Mouse (Mus musculus) left cerebral cortex, adult 8-10 months (tissue): ENCODE results near the gene Acad10. TPM values are rescaled to one million over a fixed set of nuclear protein-coding genes. Genes with fewer than 3 reads are reported as not detected.
A peak's percentile ranks its signal among the peaks of the same experiment; 100 is the strongest.

Experiments used
- DNase-seq, 2 experiments: peaks; one replicate each; pipeline ENCODE4 v3.0.0; 2022; ENCODE audit warnings: low spot score in 2 of 2
- total RNA-seq, 4 experiments: library from RNA; stranded (reverse); gene quantifications; 2 replicates each; pipeline ENCODE4 v1.2.4; 2022

The Acad10 gene
- total RNA-seq, 4 experiments from 2014 or later = 3.9 to 5.6 (median 4.6) TPM

DNA sequence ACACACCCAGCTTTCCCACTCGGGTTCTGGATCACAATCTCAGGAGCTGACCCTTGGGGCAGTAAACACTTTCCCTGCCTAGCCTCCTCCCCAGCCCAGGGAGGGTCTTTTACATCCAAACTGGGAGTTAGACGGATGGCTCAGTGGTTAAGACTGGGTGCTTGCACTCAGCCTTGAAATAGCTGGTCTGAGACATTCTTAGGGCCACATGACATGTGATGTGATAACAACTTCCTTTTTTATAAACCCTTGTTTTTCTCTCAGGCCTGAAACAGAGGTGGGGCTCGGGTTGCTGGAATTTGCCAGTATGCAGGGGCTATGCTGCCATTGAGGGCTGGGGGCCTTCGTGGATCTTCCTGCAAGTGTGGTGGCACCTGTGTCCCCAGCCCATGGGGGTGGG is 63.0 kb downstream of the Acad10 start:
- DNase-seq = no peak

DNA sequence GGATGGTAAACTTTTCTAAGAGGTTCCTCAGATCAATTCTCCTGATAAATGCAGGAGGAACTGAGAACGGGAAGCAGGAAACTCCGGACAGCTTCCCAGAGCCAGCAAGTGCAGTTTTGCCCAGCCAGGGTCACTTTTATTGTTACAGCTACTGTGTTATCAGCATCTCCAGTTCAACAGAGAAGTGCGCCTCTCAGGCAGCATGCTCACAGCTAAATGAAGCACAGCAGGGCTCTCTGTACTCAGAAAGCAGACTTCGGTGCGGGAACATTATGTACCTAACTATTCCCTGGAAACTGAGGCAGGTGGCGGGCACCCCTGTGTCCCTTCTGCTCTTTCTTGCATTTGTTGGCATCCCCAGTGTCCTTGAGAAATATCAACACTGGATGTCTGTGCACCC is 64.1 kb downstream of the Acad10 start:
- DNase-seq = no peak

DNA sequence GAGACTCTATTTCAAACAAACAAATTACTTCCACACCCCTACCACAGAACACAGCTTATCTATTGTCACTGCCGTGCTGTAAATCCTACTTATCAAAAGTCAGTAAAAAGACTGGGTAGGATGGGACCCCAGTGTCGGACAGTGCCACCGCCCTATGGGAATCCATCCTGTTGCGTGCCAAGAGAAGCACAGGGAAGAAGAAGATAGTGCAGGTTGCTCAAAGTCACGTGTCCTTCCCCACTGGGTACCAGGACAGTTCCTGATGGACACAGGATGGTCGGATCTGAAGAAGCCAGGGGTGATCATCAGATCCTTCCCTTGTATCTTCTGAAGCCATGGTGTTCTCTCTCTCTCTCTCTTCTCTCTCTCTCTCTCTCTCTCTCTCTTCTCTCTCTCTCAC is 64.6 kb downstream of the Acad10 start:
- no peak for DNase-seq

GRCm38 (mm10) chr5:121594714-121595313 is 65.5 kb downstream of the Acad10 start:
- DNase-seq = no peak

GRCm38 (mm10) chr5:121593451-121594401 is 66.6 kb downstream of the Acad10 start, which contains the start of gene Aldh2:
Aldh2 (minus strand) TSS chr5:121593824.
- DNase-seq = peak; percentile 60 to 75

DNA sequence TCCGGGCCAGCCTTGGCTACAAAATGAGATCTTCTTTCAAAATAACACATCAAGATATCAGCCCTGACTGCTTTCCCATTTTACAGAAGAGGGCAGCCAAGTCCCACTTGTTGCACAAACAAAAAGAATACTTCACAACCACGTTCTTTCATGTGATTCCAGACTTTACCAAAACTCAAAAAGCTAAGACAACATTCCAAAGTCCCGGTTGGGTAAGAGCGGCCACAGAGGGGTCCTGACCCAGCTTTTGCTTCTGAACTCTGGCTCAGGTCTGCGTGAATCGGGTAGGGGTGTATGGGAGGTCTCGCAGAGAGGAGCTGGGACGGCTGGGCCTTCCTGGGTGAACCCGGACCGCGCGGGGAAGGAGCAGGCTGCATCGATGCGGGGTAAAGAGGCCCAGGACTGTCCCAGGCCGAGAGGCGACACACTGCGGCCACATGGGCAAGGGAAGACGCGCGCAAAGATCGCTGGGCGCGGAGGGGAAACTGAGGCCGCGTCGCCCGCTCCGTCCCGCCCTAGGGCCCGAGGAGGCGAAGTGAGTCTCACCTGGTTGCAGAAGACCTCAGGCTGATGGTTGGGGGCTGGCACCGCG is 67.4 kb downstream of the Acad10 start:
- DNase-seq = no peak

GRCm38 (mm10) chr5:121592064-121592815 is 68.1 kb downstream of the Acad10 start:
- no peak for DNase-seq

- no peak for DNase-seq
Measured at GRCm38 (mm10) chr5:121591417-121592063, 68.8 kb downstream of the Acad10 start.

- DNase-seq = no peak
Measured at GRCm38 (mm10) chr5:121589928-121590327, 70.4 kb downstream of the Acad10 start.

DNA sequence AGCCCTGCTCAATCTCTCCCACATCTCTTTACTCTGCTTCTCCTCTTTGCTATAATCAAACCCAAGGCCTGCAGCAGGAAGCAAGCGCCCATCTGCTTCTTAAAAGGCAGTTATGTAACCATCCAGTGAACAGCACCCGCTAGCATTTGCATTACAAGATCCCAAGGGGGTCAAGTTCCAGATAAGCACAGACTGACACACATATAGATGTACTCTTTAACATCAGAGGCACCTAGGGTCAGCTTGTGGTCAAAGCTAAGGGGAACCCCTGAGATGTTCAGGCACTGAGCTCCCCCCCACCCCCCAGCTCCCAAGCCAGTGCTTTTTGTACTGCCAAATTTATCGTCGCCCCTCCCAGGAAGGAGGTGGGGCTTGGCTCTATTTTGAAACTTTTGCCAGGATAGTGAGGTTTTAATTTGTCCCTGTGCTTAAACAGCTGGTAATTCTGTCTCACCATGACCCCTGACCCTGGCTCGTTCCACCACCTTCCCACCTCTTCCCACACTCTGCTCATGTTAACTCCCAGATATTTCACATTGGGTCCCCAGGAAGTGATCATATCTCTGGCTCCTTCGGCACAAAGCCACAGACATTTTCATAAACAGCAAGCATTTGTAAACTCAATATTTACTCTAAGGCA is 73.8 kb downstream of the Acad10 start:
- peak; percentile 30 to 71 for DNase-seq

DNA sequence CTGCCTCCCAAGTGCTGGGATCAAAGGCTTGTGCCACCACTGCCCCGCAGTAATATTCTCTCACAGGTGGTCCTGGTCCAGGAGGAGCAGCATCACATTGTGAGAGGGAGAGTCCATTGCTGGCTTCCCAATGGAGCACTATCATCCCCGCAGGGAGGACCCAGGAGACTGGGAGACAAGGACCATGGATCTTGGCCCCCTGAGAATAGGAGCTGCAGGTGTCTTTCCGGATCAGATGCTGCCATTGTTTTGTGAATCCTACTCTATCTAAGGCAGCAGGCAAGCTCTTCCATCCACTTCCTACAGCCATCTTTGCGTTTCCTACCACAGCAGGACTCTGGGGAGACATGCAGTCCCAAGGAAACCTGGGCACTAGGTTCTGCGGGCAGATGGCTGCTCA is 74.6 kb downstream of the Acad10 start:
- no peak for DNase-seq

- DNase-seq = no peak
Measured at GRCm38 (mm10) chr5:121585005-121585404, 75.3 kb downstream of the Acad10 start.

DNA sequence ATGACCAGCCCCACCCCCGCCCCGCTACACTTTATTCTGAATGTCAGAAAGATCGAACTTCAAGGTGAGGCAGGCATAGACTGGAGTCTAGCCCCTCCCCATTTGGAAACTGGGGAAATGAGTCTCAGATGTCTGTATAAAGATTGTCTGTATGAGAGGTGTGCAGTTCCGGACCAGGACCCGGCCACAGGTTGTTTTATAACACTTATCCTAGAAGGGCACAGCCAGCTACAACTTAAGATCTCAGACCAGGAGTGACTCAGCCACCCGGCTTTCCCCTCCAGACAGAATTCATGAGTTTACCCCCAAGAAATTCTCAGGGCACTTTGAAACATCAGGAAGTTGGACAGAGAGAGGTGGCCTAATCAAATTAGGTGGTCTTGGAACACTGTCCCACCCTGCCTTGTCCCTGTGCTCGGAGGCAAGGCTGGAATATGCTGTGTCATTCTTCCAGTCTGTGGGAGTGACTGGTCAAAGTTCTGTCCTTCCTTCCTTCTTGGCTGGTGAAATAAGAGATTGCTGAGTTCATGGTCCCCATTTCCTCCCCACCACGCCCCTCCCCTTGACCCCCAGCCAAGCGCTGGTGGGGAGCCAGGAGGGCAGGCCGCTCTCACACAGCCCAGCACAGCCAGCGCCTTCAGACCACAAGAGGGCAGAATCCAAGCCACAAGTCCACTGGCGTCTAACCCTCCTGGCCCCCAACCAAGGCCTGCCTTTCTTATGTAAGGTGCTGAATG is 76.4 kb downstream of the Acad10 start:
- peak; percentile 36 to 71 for DNase-seq

GRCm38 (mm10) chr5:121581945-121582344 is 78.4 kb downstream of the Acad10 start:
- DNase-seq = no peak

GRCm38 (mm10) chr5:121576927-121577488 is 83.3 kb downstream of the Acad10 start:
- no peak for DNase-seq

GRCm38 (mm10) chr5:121575867-121576266 is 84.4 kb downstream of the Acad10 start:
- no peak for DNase-seq

- DNase-seq = no peak
Measured at GRCm38 (mm10) chr5:121574145-121574544, 86.2 kb downstream of the Acad10 start.
